Mouse (Mus musculus) embryonic facial prominence, embryonic 10.5 days (tissue): ENCODE results near the gene H60b. TPM values are rescaled to one million over a fixed set of nuclear protein-coding genes. Genes with fewer than 3 reads are reported as not detected.

ENCODE experiments used
- DNase-seq: peaks from one replicate; pipeline ENCODE4 v3.0.0-alpha.2; 2017; ENCODE audit warnings: low spot score
- H3K27ac ChIP-seq: fragments of 300-500 bp; sonication (generic); replicated peaks from 2 replicates; pipeline ENCODE4 v1.5.1; 2016; ENCODE audit warnings: mild to moderate bottlenecking
- H3K27me3 ChIP-seq: fragments of 300-500 bp; sonication (generic); replicated peaks from 2 replicates; pipeline ENCODE4 v1.6.1; 2016; ENCODE audit warnings: low read depth, mild to moderate bottlenecking; ENCODE audit not compliant: poor library complexity, severe bottlenecking
- H3K36me3 ChIP-seq: fragments of 300-500 bp; sonication (generic); replicated peaks from 2 replicates; pipeline ENCODE4 v1.6.1; 2016; ENCODE audit warnings: mild to moderate bottlenecking, moderate library complexity
- H3K4me1 ChIP-seq: fragments of 300-500 bp; sonication (generic); 2 replicates; pipeline ENCODE4 v1.6.1; 2016
- H3K4me3 ChIP-seq: fragments of 300-500 bp; sonication (generic); 2 replicates; pipeline ENCODE4 v1.5.1; 2016; ENCODE audit warnings: mild to moderate bottlenecking, moderate library complexity
- H3K9me3 ChIP-seq: fragments of 300-500 bp; sonication (generic); 2 replicates; pipeline ENCODE4 v1.6.1; 2016; ENCODE audit warnings: mild to moderate bottlenecking
- WGBS: fragments of 180-500 bp; shearing (Covaris S2); methylation state at CpG from one replicate; pipeline ENCODE4 v1.1.7; 2016; 5-methylcytosine and 5-hydroxymethylcytosine counted together
- polyA plus RNA-seq: library from polyadenylated mRNA; unstranded; fragments of >200 nt; fragmentation: Nextera tagmentation; extraction: Ambion mirVana; gene quantifications from 2 replicates; pipeline ENCODE4 v1.2.1, GENCODE M21; 2016

Gene H60b
- polyA plus RNA-seq, 1 experiment from 2014 or later: 0.25 TPM

DNA sequence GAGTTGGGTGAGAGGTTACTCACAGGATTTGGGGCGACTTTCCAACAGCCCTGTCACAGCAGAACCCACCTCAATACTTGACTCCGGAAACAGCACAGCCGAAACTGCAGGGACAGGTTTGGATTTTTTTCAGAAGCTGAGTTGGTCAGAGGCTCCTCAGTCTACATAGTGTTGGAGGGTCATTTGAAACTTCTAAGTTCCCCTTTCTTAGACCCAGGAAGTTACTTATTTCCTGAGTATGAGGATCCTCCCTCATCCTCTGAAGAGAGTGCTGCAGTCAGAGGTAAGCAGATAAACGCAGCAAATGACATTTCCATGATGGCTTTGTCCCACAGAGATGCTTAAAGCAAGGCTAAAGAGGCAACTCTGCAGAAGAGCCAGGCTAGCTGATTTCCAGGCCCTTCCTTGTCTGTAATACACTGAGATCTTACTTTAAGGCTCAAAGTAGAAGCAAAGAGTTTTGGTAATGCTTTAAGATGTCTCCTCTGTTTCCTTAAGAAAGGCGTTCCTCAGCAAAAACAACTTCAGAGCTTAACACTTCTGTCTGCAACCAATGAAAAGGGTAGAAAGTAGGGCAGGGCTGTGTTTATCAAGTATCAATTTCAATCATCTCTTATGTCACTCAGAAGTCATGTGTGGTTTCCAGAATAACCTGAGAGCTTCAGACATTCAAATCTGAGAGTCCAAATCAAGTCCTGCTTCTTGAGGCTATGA, 144.1 kb downstream of the H60b start:
- no peaks in the 10 kb centered on the region for H3K36me3 ChIP-seq
- peaks cover 8% of the 10 kb centered on the region; the same call in 1 of the 2 replicates for H3K4me1 ChIP-seq
- H3K9me3 ChIP-seq: no peaks in the 10 kb centered on the region
- H3K27ac ChIP-seq: no peak overlapping the region
- no peaks in the 10 kb centered on the region for H3K27me3 ChIP-seq
- 75% methylated on average over 5 of the region's 5 CpGs for WGBS
- DNase-seq: no peak
- H3K4me3 ChIP-seq: no peak overlapping the region

DNA sequence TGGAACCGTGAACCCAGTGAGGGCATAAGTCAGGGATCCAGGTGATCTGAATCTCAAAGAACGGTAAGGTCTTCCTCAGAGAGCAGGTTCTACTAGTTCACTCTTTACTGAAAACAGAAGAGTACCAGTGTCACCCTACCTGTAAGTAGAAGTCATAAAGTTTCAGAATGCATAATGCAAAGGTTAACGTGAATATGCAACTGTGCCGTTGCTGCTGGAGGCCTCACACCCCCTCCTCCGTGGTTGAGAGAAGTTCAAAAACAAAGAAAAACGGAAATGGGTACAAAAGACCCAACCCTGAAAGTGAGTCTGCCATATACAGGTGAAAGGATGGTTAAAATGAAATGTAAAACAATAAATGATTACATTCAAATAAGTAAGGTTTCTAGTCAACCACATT, 145.3 kb downstream of the H60b start:
- WGBS: 91% methylated on average over 6 of the region's 6 CpGs
- DNase-seq: no peak

DNA sequence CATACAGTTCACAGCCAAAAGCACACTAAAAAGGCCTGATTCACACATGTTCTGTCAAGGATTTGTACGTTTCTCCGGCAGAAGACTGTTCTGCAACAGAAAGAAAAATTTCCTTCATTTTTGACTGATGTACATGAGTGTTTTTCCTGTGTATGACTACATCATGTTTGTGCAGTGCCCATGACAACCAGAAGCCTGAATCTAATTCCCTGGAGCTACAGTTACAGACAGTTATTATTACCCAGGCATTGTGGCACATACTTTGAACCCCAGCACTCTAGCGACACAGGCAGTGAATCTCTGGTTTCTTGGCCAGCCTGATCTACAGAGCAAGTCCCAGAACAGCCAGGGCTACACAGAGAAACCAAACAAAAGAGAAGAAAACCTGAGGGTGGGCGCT, 147.4 kb downstream of the H60b start:
- H3K27me3 ChIP-seq: no peaks in the 10 kb centered on the region
- H3K4me3 ChIP-seq: no peak overlapping the region
- H3K27ac ChIP-seq: no peak overlapping the region
- 82% methylated on average over 4 of the region's 4 CpGs for WGBS
- H3K36me3 ChIP-seq: no peaks in the 10 kb centered on the region
- DNase-seq: no peak
- no peaks in the 10 kb centered on the region for H3K9me3 ChIP-seq
- H3K4me1 ChIP-seq: no peaks in the 10 kb centered on the region

More for the DNA sequence above, 145.3 kb downstream of the H60b start:
- Histone ChIP-seq H3K9me3 (no peaks in the 10 kb centered on the region), H3K36me3 (no peaks in the 10 kb centered on the region), H3K27me3 (no peaks in the 10 kb centered on the region), H3K4me3 (no peak overlapping the region), H3K4me1 (no peaks in the 10 kb centered on the region), H3K27ac (no peak overlapping the region)

DNA sequence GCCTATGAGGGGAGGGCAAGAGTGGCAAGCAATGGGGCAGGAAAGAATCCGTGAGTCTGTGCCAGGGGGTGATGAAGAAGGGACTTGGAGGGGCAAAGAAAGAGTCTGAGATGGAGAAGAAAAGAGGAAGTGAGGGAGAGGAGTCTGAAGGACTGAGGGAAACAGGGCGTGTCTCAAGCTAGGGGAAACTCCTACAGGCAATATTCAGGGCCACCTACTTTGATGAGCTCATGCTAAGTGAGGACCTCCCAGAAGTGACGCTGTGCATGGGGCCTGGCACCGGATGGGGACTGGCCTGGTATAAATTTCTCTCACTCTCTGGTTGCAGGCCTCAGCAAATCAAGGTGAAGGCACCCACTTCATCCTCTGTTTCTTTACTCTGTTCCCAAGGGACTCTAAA, 148.1 kb downstream of the H60b start:
- 65% methylated on average over 4 of the region's 4 CpGs for WGBS
- H3K27ac ChIP-seq: no peak overlapping the region
- no peaks in the 10 kb centered on the region for H3K9me3 ChIP-seq
- H3K4me1 ChIP-seq: no peaks in the 10 kb centered on the region
- H3K4me3 ChIP-seq: no peak overlapping the region
- H3K36me3 ChIP-seq: no peaks in the 10 kb centered on the region
- no peaks in the 10 kb centered on the region for H3K27me3 ChIP-seq
- no peak for DNase-seq

DNA sequence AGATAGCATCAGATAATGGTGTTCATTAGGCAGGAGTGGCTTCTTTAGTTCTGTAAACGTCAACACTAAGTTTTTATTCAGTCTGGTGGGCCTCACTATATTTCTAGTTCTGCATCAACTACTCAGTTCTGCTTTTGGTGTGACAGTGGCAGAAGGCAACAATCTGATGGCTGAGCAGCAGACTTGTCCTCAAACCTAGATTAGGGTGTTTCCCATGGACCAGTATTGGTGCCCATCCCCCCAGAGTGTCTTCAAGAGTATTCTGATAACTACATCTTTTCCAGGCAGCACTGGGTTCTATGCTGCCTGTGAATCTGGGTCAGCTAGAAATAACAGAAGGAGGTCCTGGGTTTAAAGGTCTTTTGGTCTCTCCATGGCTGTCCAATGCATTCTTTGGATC, 149.8 kb downstream of the H60b start:
- H3K36me3 ChIP-seq: no peaks in the 10 kb centered on the region
- DNase-seq: no peak
- H3K4me3 ChIP-seq: no peak overlapping the region
- H3K4me1 ChIP-seq: no peaks in the 10 kb centered on the region
- no peaks in the 10 kb centered on the region for H3K27me3 ChIP-seq
- WGBS: 67% methylated on average over 1 of the region's 1 CpGs
- H3K9me3 ChIP-seq: no peaks in the 10 kb centered on the region
- H3K27ac ChIP-seq: no peak overlapping the region

DNA sequence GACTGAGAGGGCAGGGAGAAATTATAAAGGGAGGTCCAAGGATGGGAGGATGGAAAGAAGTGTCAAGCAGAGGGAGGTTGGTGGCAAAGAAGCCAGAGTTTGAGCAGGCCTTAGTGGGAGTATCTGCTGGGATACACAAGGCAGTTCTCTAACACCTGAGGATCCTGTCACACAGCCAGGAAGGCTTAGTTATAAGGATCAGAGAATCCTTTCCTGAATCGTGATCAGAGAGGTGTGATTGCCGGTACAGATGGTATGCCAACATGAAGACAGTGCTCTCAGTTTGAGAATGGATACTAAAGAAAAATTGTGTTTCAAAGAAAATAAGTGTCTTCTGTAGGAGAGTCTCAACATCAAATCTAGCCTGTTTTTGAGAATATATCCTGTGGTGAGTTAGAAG, 164.5 kb downstream of the H60b start:
- H3K9me3 ChIP-seq: no peaks in the 10 kb centered on the region
- no peaks in the 10 kb centered on the region for H3K36me3 ChIP-seq
- 90% methylated on average over 2 of the region's 2 CpGs for WGBS

More for the DNA sequence above, 164.5 kb downstream of the H60b start:
- H3K4me1 ChIP-seq: no peaks in the 10 kb centered on the region
- DNase-seq: no peak
- no peak overlapping the region for H3K4me3 ChIP-seq
- no peaks in the 10 kb centered on the region for H3K27me3 ChIP-seq
- H3K27ac ChIP-seq: no peak overlapping the region

Other genes starting within 250 kb of the H60b start
- not detected in 2 replicates for gene 4930444G20Rik, start 90.5 kb upstream of the H60b start, polyA plus RNA-seq
- gene E030030I06Rik, start 9.3 kb upstream of the H60b start, polyA plus RNA-seq: 17.6 and 23.7 TPM in 2 replicates
- 12.2 and 16.1 TPM in 2 replicates for gene Raet1e, start within 50 bp of the H60b start, polyA plus RNA-seq
- gene Raet1d, start 202.0 kb downstream of the H60b start, polyA plus RNA-seq: 16.7 and 17.0 TPM in 2 replicates